Mouse (Mus musculus): ENCODE measurements at regions not wholly inside any gene's neighbourhood (a gene's known extent, or its start where the extent isn't known, plus 50 kb on each side); places are given as distances from the start of the nearest gene placed in this dataset.

DNA sequence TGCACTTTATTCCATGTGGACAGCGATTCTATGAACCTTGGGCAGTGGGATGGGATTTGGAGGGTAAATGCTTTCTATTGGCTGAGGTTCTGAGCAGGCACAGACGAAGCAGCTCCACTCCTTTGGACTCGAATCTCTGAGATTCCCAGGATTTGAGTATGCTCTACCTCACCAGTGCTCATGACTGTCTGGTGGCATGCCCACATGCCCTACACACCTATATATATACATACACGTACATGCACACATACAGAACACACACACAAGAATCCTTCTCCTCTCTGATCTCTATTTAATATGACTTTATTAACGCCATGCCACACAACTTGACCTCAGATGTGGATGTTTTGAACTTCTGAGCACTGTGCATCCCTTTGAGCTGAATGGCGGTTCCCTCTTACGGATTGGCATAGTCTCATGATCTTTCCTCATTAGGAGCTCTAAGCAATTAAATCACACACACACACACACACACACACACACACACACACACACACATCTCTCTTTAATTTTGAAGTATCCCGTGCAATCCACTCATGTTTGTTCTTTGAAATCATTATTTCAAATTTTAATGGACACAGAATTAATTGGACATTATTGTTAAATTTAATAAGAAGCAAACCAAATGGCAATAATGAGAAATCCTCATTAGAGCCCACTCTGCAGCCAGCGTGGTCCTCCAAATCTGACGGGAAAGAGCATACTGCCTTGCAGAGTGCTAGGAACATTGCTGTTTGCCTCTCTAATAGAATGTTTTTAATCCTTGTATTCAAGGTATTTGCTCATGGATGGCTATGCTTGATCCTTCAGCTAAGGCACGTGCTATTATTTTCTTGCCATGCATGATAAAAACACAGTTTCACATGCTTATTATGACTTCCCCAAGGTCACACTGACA, 205.1 kb upstream of the Kirrel3 start:
- DNase-seq (ENCODE audit: low spot score in 2 of 2): no peak

DNA sequence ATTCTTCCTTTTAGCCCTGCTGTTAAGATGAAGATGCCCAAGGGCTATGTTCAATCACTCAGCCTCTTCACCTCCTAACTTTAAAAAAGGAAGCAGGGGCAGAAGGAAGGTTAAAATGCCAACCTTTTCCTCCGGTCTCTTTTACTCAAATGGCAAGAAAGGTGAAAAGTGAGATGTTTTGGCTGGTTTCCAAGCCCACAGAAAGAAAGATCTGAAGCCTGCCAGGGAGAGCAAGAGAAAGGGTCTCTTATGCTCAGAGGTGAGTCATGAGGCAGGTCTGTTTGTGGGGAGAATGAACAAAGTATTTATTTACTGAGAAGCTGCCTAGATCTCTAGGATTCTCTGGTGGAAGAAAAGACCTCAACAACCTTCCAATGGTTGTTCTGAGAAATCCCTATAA, 162.1 kb upstream of the Kirrel3 start:
- no peak for DNase-seq (ENCODE audit: low spot score in 2 of 2)

DNA sequence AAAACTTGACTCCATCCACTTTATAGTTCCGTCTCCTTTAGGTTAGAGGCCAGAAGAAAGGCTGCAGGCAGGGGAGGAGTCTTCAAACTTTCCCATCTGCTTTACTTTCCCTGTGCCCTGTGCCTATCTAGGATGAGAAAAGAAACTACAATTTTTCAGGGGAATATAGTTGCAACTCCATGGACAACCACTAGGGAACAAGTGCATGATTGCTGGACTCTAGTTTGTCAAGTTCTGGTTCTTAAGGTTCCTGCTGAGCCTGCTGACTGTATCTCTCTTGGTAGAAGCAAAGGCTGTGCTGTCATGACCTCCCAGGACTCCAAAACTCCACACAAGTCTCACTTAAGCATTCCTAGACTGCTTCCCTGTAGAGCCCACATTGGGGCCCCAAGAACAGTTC, 157.0 kb upstream of the Kirrel3 start:
- no peak for DNase-seq (ENCODE audit: low spot score in 2 of 2)

DNA sequence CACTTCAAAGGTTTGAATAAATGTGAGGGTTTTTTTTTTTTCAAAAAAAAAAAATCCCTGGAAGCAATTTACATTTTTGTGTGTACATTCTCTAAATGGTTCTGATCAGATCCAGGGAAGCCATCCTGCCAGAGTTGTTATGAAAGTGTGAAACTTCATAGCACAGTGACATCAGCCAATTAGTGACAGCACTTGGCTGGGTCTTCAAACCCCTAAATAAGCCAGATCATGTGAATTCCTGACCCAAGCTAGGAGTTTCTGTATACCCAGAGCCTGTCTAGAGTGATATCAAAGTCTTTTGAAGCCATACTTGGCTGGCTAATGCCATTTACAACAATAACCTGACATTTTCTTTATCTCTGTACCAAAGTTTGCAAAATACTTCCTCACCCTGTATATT, 151.6 kb upstream of the Kirrel3 start:
- no peak for DNase-seq (ENCODE audit: low spot score in 2 of 2)

DNA sequence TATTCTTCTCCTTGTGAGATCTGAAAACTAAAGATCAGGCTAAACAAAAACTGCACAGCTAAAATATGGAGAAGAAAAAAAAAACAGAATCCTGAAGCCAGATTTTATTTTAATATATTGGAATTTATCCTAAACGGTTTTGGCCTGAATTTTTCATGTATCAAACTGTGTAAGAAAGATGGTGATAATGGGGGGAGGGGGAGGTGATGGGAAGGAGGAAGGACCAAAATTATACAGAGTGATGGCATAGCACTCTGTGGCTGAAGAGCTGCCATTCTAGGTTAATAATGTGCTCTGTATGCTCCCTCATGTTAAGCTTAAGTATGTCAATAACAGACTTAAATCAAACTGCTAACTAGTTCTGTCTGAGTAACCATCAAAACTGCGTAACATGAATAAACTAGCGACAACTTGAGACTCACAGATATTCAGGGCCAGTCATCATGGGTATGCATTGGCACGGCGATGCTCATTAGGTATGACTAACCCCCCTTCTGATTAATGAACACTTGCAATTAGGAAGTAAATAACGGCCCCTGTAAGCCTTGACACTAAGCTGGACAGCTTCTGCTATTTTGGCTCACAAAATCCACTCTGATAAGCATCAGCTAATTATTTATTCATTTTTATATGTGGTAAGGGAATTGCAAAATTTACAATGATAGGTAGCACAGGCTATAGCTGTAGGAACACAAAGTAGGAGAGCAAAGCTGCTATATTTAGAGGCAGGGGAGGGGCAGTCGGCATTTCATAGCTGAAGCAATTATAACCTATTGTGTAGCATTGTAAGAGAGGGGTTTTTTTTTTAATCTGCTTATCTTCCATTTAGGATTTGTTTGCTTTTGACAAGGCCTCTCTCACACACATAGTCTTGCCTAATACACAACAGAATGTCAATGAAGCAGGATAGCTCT, 150.9 kb upstream of the Kirrel3 start:
- DNase-seq (ENCODE audit: low spot score in 2 of 2): no peak

DNA sequence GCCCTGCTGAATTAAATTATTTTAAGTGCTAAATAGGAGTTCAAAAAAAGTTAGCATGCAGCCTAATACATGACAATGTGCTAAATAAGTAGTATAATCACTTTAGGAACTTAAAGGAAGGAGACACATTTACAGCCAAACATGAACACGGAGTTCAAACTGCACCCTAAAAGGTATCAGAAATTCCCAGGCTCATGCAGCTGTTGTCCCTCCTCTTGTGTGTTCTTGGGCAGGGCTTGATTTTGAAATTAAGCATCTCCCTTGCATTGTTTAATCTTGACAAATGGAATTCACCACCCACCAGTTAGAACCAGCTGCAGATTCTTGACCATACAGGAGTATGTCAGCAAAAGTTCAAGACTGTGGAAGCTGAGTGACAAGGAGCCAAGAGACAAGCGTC, 137.3 kb upstream of the Kirrel3 start:
- DNase-seq (ENCODE audit: low spot score in 2 of 2): no peak

DNA sequence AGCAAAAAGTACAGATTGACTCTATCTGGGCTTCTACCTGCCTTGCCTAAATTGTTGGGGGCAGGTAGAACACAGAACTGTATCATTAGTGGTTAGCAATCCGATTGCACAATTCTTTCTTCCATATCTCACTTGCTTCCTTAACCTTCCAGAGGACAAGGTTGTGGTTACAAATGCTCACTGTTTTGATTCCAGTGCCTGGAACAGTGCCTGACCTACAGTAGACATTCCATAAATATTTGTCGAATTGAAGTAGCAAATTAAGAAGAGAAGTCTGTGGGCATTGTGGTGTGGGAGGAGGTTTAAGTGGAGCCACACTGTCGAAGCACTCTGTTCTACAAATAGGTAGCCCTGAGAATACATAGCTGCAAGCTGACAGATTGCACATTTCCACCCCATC, 135.7 kb upstream of the Kirrel3 start:
- no peak for DNase-seq (ENCODE audit: low spot score in 2 of 2)

DNA sequence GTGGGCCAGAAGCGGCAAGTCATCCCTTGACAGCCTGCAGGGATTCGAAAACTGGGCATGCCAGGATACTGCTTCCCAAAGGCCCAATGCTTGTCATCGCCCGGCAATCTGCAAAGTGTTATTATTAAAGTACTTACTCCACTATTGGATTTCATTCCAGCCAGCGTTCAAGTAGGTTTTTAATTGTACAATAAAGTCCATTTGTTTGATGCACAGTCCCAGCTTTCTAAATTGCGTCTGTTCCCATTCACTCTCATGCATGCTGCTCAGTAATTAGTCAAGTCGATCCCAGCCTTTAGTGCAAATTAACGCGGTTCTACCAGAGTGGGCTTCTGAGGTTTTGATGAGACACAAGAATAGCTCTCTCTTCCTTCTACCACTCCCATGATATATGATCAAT, 131.9 kb upstream of the Kirrel3 start:
- no peak for DNase-seq (ENCODE audit: low spot score in 2 of 2)

DNA sequence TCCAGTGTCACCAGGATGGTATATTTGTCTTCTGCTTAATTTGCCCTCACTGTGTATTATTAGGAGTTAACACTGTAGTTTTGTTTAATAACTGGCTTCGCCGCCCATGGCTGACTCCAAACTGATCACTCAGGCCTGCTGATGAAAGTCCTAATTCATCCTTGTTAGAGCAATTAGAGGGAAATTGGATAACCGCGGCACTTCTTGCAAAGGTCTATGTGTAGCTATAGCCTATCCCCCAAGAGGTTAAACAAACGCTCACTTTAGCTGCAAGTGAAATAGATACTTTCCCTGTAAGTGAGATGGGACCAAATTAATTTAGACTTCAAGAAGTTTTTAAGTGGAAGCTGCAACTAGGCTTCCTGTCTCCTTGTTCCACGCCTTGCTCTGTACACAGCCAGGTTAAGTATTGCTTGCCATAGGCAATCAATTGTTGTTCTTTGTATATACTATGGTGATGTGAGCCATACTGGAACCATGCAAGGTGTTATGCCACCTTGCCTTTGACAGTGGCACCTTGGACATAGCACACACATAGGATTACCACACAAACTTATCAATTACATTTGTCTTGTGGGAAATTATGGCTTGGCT, 130.9 kb upstream of the Kirrel3 start:
- no peak for DNase-seq (ENCODE audit: low spot score in 2 of 2)

DNA sequence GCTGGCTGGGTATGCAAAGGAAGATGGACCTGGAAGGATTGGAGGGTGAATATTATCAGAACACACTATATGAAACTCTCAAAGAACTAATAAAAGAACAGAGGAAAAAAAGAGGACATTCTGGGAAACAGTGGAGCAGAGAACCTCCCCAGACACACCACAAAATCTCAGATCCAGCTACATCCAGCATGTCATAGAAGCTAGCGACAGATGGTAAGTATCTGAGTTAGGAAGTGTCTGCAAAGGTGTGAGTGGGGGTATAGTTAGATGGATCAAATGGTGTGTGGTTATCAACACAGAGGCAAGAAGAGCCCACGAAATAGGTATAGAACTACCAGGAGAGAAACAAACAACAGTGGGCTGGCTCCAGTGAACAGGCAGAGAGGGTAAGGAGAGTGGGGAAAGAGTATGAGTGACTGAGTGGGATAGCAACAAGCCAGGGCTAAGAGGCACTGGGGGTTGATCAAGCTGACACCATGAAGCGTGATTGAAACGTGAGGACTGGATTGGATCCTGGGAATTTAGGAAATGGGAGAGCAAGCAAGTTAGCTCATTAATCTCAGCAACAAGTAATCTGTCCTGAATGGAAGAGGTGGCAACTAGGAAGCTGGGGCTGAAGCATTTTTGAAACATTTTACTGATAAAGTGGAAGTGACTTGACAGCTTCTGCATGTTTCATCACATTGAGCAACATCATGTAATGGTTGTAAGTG, 114.9 kb upstream of the Kirrel3 start:
- DNase-seq (ENCODE audit: low spot score in 2 of 2): no peak

DNA sequence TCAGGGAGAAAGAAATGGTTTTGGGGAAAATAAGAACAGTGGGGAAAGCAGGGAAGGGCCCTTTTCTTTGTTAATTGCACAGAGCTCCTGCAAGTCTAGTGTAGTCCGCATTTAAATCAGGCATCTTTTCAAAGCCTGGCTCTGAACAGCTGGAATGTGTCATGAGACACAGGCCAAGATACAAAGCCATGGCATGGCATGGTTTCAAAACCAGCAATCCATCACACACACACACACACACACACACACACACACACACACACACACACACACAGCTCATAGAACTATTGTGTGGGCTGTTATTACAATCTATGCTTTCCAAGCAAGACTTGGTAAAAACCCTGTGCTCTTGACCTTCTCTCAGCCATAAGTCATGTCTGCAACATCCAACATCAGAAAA, 110.5 kb upstream of the Kirrel3 start:
- DNase-seq (ENCODE audit: low spot score in 2 of 2): peak in 1 of 2 experiments; percentile 7

DNA sequence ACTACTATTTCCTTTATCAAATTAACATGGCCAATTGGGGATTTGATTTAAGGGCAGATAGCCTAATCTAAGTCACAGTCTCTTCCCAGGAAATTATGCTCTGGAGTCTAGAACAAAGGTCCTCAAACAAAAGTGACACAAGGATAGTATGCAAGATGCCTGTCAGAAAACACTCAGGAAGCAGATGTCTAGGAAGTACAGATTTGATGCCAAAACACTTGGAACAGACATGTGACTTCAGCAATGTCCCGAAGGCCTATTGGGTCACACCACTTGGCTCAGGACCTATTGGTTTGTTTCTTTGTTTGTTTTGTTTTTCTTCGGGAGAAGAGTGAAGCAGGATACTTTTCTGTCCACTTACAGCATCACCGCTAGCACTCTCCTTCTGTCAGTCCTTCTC, 105.7 kb upstream of the Kirrel3 start:
- no peak for DNase-seq (ENCODE audit: low spot score in 2 of 2)

DNA sequence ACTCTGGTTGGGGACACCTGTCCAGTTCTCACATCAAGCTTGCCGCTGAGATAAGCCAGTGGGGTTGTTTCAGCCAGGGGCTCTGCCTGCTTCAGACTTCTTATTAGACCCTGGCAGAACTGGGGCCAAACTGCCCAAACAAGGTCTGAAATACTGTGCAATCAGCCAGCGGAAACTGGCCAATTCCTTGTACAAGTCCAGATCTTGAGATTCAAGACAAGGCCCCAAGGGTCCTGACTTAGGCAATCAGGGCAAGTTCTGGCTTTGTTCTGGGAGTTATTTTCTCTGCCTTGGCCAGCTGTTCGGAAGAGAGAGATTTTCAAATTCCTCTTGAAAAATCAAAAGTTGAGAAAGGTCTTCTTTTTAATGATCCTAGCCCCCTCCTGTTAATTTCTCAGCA, 104.1 kb upstream of the Kirrel3 start:
- no peak for DNase-seq (ENCODE audit: low spot score in 2 of 2)

DNA sequence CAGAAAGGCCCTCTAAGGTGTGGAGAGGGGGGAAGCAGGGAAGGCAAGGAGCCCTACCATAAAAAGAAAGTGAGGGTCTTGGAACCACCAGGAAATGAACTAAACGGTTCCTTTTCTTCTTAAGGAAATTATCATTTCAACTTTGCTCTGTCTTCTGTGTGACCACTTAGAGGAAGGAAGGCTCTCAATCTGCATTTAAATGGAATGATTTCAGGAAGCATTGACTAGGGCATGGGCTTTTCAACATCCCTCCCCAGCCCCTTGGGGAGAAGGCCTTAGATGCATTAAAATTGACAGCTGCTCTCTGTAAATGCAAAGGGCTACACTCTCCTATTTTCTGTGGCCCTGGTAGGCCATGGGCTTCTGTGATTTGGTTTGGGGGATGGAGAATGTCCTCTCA, 103.5 kb upstream of the Kirrel3 start:
- no peak for DNase-seq (ENCODE audit: low spot score in 2 of 2)

DNA sequence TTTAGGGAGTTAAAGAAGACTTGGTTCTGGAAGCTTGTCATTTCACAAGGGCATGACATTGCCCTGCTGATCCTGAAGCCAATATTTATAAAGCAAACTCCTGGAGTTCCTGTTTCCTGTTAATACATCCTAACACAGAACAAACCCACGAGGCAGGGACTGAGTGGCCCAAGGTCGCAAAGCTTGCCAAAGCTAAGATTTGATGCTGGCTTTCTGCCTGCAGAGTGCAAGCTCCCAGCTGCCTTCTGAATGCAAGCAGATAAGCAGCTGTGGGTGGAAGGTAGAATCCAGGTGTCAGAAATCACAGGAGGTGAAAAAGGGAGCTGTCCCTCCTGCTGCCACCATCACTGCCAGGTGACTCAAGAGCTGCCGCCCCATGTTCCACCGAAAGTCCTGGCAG, 99.6 kb upstream of the Kirrel3 start:
- no peak for DNase-seq (ENCODE audit: low spot score in 2 of 2)

DNA sequence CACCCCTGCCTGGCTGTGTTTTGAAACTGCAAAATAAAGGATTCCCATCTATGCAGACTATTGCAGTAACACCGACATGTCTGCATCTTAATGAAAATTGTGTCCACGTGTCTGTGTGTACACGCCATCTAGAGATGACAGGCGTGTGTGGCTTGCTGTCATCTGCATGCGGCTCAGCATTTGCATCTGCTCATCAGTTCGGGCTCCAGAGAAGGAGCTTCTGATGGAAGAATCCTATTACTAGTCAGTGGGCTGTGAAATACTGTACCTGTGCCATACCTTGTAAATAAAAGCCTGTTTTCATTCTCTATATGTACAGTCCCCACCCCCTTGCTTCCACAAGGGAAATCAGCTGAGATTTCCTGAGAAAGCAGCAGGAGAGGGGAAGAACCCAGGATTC, 92.7 kb upstream of the Kirrel3 start:
- no peak for DNase-seq (ENCODE audit: low spot score in 2 of 2)

DNA sequence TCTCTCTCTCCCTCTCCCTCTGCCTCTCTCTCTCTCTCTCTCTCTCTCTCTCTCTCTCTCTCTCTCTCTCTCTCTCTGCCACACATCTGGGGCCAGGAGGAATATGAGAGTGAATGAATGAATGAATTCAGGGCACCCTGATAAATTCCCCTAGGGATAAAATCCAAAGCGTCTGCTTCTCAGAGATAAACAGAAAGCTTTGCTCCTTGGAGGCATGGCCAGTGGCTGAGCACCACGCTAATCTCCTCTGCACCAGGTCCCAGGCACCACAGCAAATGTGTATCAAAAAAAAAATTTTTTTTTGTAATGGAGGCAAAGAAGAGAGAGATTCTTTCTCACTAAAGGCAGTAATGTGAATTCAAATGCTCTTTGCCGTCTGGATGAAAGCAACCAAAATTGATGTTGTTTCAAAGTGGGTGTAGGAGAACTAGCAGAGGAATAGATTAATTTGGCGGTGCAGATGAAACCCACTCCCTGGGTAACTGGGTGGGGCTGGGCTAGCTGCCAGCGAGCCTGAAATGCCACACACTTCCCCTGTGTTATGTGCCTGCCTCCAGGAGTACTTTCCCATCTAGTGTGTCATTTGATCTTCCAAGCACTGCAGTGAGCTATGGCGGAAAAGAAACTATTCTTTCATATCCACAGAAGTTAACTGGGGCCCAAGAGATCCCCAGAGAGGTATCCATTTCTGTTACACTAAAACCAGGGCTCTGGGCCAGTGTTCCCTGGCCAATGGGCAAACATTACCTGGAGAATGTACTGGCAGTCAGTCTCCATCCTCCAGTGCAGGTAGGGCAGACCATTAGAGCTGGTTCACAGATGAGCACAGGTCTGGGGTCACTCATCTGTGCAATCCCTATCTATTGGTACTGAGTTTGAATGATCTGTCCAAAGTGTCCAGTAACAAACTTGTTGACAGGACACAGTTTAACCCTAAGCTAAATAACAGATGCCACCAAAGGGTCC, 89.6 kb upstream of the Kirrel3 start:
- DNase-seq (ENCODE audit: low spot score in 2 of 2): no peak

DNA sequence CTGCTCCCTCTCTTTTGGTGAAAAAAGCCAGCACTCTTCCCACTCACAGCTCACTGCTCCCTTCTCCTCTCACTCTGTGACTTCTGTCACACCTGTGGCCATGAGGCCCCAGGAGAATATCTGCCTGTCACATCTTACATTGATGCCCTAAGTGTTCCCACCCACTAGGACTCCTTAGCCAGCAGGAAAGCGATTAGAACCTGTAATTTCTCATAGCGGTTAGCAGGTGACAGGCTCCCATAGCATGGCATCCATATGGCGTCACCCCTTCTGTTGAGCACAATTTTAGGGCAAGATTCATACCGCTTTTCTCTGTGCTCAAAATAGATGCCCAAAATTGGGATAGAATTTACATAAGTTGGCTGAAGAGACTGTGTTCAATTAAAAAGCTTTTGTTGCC, 74.0 kb upstream of the Kirrel3 start:
- DNase-seq (ENCODE audit: low spot score in 2 of 2): no peak

DNA sequence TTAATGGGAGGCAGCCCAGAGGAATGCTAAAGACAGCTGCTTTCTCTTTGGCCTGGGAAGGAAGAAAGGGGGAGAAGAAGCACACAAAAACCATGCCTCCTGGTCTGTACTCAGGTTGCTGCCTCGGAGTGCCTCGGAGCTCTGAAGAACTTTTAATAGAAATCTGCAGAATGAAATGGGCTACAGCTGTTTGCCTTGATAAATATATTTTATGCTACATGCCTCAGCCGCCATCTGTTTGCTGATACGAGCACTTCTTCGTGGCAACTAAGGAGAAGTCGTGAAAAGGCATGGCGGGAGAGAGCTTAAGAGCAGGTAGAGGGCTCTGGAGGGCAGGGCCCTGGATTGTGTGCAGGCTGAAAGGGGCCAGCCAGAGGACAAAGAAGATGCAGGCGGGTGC, 69.5 kb upstream of the Kirrel3 start:
- DNase-seq (ENCODE audit: low spot score in 2 of 2): no peak

DNA sequence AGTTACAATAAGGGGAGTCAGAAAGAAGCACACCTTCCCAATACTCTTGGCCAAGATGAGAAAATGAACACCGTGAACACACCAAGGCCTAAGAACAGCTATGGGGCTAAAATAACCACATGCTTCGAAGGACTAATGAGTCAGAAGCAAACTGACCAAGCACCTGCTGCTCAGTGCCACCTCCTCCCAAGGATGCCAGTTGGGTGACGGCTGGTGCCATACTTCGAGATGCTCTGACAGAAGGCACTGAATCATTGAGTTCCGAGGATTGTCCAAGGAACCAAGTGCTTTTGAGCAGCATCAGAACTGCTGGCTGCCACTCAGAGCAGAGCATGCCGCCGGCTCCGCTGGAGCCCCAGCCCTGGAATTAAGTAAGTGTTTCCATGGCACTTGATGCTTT, 67.6 kb upstream of the Kirrel3 start:
- no peak for DNase-seq (ENCODE audit: low spot score in 2 of 2)
